Mouse (Mus musculus) mature B cell (primary cell): ENCODE measurements around the gene Glmp.
"Not testable (repeated sequence)": the region's sequence is repeated elsewhere in the genome, so short reads cannot be mapped to it uniquely, and the experiment has no call there.

ENCODE experiments used
- in situ Hi-C: fragments of 300-500 bp; cut with MboI; formaldehyde crosslinking; loops from 2 replicates; pipeline ENCODE4 v1.14.3; 2019

The Glmp gene

DNA sequence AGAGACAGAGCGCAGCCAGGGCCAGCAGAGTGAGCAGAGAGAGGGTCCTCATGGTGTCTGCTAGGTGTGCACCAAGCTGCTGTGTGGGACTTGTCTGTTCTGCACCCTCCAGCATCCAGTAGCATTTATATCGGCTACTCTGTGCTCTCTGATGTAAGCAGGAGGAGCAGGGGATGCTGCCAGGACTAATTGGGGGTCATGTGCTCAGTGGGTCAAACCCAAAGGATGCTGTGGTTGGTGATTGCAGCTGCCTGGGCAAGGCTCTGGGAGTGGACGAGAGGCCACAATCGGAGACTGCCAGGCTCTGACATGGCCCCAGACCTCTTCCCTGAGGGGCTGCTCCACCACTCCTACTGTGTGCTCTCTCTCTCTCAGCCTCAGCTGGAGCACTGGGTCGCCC, 53.8 kb downstream of the Glmp start, which contains the start of gene Bglap2:
Gene Bglap2, minus strand, starts transcription at position 101 of the 400 bp plus-strand sequence.
- in situ Hi-C loops = not testable (repeated sequence)
